Mouse (Mus musculus): ENCODE data around the gene Syne1.

The Syne1 gene

DNA sequence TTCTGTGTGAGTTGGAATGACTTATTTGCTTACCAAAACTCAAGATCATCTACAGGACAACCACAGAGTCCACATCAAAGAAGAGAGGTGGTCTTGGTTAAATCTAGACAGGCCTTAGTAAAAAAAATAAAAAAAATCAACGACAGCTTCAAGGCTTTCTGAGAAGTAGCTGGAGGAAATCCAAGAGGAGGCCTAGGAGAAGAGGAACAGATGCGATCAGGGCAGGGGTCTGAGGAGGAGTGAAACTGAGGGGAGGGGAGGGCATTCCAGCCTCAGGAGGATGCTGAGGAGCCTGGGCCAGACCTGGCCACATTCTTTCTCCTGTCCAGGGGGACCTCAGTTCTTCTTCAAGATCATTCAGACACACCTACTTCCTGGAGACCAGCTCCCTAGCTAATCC, 579.3 kb downstream of the Syne1 start:
- no peak for DNase-seq (ENCODE audit: low spot score)

DNA sequence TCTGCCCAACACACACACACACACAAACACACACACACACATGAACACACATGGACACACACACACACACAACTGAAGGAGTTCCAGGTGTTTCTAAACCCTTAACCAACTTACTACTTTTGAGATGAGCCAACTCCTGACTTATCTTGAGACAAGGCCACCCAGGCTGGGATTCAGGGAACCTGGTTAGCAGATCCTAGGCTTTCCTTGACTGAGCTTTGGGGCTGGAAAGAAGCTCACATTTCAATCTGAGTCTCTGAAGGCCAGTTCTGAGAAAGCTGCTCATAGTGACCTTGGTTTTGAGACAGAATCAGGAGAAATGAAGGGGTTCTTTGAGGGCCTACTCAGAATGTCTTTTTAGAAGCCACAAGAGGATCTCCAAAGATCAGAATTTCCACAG, 579.7 kb downstream of the Syne1 start:
- no peak for DNase-seq (ENCODE audit: low spot score)

DNA sequence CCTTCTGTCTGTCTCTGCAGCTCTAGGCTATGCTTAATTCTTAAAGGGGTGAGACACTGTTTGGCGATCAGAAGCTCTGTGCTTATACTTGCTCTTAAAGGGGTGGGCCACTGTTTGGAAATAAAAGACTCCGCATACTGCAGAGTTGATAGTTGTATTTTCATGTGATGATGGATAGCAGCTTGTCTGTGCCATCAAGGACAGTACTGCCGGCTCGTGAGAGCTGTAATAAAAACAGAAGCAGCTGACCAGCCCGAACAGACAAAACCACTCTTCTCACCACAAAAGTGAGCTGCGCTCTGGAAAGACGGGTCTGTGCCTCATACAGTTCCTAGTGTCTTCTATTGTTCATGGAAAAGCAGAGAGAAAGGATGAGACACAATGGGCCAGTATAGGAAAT, 580.1 kb downstream of the Syne1 start:
- DNase-seq (ENCODE audit: low spot score), result no peak

Measured in embryo, embryonic 10 days (tissue).